Mouse (Mus musculus): Measurements from ENCODE around the gene Lims1. TPM values are rescaled to one million over a fixed set of nuclear protein-coding genes. Genes with fewer than 3 reads are reported as not detected.

Gene Lims1
- total RNA-seq, 2 experiments from 2014 or later, result 37.5 to 80.5 TPM

DNA sequence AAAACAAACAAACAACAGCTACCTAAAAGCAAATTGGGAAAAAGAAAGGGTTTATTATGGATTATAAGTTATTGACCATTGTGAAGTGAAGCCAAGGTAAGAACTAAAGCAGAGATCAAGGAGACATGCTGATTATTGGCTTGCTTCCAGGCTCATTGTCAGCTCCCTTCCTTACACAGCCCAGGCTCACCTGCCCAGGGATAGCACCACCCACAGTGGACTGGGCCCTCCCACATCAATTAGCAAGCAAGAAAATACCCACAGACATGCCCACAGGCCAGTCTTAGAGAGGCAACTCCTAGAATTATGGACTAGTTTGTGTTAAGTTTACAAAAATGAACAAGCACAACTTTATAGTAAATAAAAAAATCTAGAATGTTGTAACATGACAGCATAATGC, 89.6 kb downstream of the Lims1 start:
- ATAC-seq (replicated peaks; ENCODE audit: low FRiP score, poor library complexity, severe bottlenecking), result no peak

DNA sequence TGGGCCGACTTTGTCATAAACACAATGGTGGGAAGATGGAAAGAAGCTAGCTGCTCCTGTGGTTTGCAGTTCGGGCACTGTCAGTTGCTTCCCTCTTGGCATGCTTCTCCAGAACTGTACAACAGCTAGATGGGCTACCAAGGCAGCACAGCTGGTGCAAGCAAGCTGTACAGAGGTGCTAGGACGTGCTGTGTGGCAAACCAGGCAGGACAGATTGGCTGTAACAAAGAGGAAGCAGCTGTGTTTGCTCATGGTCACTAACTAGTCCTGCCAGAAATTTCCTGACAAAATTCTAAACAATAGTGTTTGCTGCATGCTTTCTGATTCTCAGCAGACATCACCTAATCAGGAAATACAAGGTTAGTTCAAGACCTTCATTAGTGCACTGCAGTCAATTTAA, 93.4 kb downstream of the Lims1 start:
- no peak for ATAC-seq (replicated peaks; ENCODE audit: low FRiP score, poor library complexity, severe bottlenecking)

DNA sequence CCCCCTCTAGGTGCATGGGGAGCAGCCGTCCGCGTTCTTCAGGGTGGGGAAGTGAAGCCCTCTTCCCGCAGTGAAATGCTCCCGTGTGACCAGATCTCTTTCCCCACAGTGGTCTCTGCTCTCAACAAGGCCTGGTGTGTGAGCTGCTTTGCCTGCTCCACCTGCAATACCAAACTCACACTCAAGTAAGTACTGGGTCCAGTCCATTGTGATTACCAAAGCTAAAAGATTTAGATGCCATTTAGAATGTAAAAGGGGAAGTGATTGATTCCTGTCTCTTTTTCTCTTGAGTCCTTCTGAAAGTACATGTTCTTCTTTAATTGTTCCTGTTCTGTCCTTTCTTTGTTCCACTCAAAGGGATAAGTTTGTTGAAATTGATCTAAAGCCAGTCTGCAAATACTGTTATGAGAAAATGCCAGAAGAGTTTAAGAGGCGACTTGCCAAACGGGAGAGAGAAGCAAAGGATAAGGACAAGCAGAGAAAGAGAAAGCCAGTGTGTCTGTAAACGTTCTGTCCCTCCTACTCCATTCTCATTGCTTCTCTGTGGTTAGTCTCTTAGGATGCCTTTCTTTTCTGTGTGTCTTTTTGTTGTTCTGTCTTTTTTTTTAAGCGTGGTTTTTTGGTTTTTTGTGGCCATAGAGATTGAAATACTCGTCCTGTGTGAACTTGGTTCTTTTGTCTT, 95.2 kb downstream of the Lims1 start:
- no peak for ATAC-seq (replicated peaks; ENCODE audit: low FRiP score, poor library complexity, severe bottlenecking)

DNA sequence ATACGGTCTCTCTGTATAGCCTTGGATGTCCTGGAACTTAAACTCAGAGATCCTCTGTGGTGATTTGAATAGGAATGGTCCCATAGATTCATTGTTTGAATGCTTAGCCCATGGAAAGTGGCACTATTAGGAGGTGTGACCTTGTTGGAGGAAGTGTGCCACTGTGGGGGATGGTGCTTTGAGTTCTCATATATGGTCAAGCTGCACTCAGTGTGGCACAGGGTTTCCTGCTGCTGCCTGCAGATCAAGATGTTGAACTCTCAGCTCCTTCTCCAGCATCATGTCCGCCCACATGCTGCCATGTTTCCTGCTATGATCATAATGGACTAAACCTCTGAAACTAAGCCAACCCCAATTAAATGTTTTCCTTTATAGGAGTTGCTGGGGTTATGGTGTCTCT, 104.7 kb downstream of the Lims1 start:
- no peak for ATAC-seq (replicated peaks; ENCODE audit: low FRiP score, poor library complexity, severe bottlenecking)

DNA sequence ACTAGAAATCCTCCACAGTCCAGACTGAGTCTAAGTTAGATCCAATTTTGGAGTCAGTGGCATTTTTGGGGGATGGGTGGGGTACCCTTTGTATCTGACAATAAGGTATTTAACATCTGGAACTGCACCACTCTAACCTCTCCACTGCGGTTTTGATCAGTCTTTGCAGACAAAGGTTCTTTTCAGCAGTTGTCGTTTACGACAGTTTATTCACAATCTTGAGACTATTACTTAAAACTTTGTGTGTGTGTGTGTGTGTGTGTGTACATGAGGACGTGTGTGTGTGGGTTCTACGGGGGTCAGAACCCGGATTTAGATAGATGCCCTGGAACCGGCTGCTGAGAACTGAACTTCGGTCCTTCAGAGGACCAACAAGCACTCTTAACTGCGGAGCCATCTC, 122.6 kb downstream of the Lims1 start:
- no peak for ATAC-seq (replicated peaks; ENCODE audit: low FRiP score, poor library complexity, severe bottlenecking)

DNA sequence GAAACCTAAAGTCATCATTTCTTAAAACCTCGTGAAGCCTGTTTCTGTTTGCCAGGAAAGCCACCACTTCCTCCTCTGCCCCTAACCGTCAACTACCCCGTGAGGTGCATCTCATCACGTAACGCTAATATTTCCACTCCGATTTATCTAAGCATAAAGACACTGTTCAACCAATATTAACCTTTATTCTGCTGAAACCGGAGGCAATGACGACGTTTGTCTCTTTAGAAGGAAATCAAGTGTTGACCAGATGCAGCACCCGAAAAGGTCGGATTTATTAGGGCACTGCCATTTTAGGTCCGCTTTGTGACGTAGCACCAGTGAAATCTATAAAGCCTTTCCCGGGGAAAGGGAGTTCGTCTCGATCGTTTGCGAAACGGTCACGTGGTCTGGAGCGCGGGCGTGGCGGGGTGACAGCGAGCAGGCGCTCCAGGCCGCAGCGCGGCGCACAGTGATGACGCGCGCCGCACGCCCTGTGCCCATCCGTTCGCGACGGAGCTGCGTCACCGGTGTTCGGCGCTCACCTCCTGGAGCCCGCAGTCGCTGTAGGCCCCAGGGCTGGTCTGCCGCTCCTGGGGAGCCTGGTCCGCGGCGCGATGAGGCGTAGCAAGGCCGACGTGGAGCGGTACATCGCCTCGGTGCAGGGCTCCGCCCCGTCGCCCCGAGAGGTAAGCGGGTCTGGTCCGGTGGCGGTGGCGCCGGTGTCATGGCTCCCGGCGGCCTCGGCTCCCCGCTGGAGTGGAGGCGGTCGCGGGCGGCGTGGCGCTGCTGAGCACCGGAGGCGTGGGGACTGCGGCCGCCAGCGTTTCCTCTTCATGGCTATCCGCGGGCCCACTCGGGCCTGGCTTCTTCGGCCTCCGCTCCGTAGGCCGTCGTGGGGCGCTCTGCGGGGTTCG, 123.4 kb downstream of the Lims1 start, which contains the start of gene Ranbp2:
Ranbp2 (plus strand) TSS at position 537 of the 896 bp plus-strand sequence.
- ATAC-seq (replicated peaks; ENCODE audit: low FRiP score, poor library complexity, severe bottlenecking), result peak; percentile 92

DNA sequence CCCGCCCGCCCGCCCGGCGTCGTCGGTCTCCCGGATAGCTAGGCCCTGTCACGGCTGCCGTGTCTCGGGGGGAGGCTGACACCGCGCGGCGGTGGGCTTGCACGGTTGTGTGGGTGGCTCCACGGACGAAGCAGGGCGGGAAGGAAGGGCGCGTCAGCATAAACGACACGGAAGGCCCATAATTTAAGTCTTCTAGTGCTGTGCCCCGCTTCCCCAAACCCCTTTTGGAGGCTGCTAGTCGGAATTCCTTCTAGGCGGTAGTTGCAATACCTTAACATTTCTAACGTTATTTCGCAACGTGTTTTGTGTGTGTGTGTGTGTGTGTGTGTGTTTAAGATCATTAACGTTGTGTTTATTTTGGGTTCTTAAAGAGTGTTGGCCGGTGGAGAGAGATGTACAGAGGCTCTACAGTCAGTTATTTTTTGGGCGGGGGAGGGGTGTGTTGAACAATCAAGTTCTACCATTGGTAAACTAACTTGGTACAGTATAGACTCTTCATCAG, 124.1 kb downstream of the Lims1 start:
- ATAC-seq (replicated peaks; ENCODE audit: low FRiP score, poor library complexity, severe bottlenecking), result peak; percentile 23

DNA sequence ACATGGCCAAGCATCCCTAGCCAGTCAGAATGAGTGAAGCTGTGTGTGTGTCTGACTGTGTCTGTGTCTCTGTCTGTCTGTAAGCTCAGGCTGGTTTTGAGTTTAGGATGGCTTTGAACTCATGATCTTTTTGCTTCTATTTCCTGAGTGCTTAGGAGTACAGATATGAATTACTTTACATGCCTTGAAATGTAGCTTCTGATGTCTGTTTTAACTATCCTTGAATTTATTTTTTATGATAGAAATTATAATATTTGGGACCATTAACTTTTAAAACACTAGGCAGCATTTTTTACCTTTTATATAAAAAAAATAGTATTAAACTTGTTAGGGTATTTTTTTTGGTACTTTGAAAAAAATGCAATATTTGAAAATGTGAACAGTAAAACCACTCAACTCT, 128.3 kb downstream of the Lims1 start:
- no peak for ATAC-seq (replicated peaks; ENCODE audit: low FRiP score, poor library complexity, severe bottlenecking)

DNA sequence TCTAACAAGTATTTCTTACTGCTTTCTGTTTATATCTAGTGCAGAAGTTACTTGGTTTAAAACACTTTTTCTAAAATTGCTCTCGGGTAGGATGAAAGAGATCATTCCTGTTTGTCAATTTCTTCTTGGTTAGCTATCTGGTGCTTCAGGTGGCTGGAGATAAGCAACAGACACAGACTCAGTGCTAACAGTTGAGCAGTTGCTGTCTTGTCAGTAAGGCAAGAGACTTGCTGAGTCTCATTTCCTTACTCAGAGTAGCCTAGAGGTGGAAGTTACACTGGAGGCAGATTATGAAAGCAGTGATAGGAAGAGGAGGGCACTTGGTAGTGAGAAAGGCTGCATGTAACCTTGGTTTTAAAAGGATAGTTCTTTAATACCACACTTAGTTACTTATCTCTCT, 128.9 kb downstream of the Lims1 start:
- peak; percentile 85 for ATAC-seq (replicated peaks; ENCODE audit: low FRiP score, poor library complexity, severe bottlenecking)

DNA sequence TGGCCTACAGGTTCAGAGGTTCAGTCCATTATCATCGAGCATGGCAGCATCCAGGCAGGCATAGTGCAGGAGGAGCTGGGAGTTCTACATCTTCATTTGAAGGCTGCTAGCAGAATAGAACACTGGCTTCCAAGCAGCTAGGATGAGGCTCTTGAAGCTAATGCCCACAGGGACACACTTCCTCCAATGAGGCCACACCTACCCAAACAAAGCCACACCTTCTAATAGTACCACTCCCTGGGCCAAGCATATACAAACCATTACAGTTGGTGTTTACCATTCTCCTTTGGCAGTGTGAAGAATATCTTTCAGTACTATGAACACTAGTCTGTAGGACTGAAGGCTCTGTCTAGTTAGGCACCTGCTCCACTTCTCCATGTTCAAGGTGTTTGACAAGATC, 136.6 kb downstream of the Lims1 start:
- no peak for ATAC-seq (replicated peaks; ENCODE audit: low FRiP score, poor library complexity, severe bottlenecking)

Other genes with a start within 250 kb of the Lims1 start
- gene AW822073, start 98.5 kb upstream of the Lims1 start, total RNA-seq (2015; ENCODE audit: low replicate concordance), result not detected in 2 replicates
- gene AW822073, start 98.5 kb upstream of the Lims1 start, total RNA-seq (2017; ENCODE audit: low replicate concordance), result not detected in 2 replicates
- gene Duxf3, start 90.8 kb upstream of the Lims1 start, total RNA-seq (2015; ENCODE audit: low replicate concordance), result not detected in 2 replicates
- gene Duxf3, start 90.8 kb upstream of the Lims1 start, total RNA-seq (2017; ENCODE audit: low replicate concordance), result not detected in 2 replicates
- not detected in 2 replicates for gene Gm4981, start 86.8 kb upstream of the Lims1 start, total RNA-seq (2015; ENCODE audit: low replicate concordance)
- gene Gm4981, start 86.8 kb upstream of the Lims1 start, total RNA-seq (2017; ENCODE audit: low replicate concordance), result not detected in 2 replicates
- 10.5 and 30.6 TPM in 2 replicates for gene Gcc2, start 68.0 kb upstream of the Lims1 start, total RNA-seq (2015; ENCODE audit: low replicate concordance)
- 11.6 and 11.8 TPM in 2 replicates for gene Gcc2, start 68.0 kb upstream of the Lims1 start, total RNA-seq (2017; ENCODE audit: low replicate concordance)
- gene Ranbp2, start 123.5 kb downstream of the Lims1 start, total RNA-seq (2015; ENCODE audit: low replicate concordance), result 126 and 148 TPM in 2 replicates
- gene Ranbp2, start 123.5 kb downstream of the Lims1 start, total RNA-seq (2017; ENCODE audit: low replicate concordance), result 169 and 178 TPM in 2 replicates
- gene Ccdc138, start 174.5 kb downstream of the Lims1 start, total RNA-seq (2015; ENCODE audit: low replicate concordance), result 9.0 and 14.7 TPM in 2 replicates
- 6.4 and 7.3 TPM in 2 replicates for gene Ccdc138, start 174.5 kb downstream of the Lims1 start, total RNA-seq (2017; ENCODE audit: low replicate concordance)